Mouse (Mus musculus) heart, embryonic 14.5 days (tissue): Measurements from ENCODE around the gene Pank4. TPM values are rescaled to one million over a fixed set of nuclear protein-coding genes. Genes with fewer than 3 reads are reported as not detected.

Source experiments
- ATAC-seq: fragments of 200-750 bp; cut with Nextera tagmentation; 2 replicates; pipeline ENCODE4 v1.8.0; 2017; ENCODE audit warnings: low read depth, moderate TSS enrichment; ENCODE audit not compliant: insufficient number of reproducible peaks, insufficient read depth, low FRiP score
- H3K27ac ChIP-seq, 2 experiments: fragments of 200-500 bp in 1 of 2; fragments of 300-500 bp in 1 of 2; sonication (generic) in 1 of 2; replicated peaks in 1 of 2; 2 replicates each; pipeline ENCODE4 v1.5.1; 2012 to 2014; ENCODE audit warnings: low read depth in 2 of 2, low read length in 2 of 2, control low read depth in 1 of 2, mild to moderate bottlenecking in 1 of 2, mixed read lengths in 1 of 2; ENCODE audit not compliant: control insufficient read depth in 1 of 2, insufficient read depth in 1 of 2
- H3K27me3 ChIP-seq: fragments of 300-500 bp; sonication (generic); 2 replicates; pipeline ENCODE4 v1.6.1; 2014; ENCODE audit warnings: mild to moderate bottlenecking, low read length, control low read depth; ENCODE audit not compliant: control insufficient read depth, insufficient read depth
- H3K36me3 ChIP-seq: fragments of 300-500 bp; sonication (generic); 2 replicates; pipeline ENCODE4 v1.6.1; 2014; ENCODE audit warnings: mild to moderate bottlenecking, control low read depth, low read length, mixed read lengths; ENCODE audit not compliant: control insufficient read depth, insufficient read depth
- H3K4me1 ChIP-seq, 2 experiments: fragments of 200-500 bp in 1 of 2; fragments of 300-500 bp in 1 of 2; sonication (generic) in 1 of 2; 2 replicates each; pipeline ENCODE4 v1.6.1; 2012 to 2014; ENCODE audit warnings: low read length in 2 of 2, control low read depth in 1 of 2, mixed read lengths in 1 of 2; ENCODE audit not compliant: control insufficient read depth in 2 of 2, insufficient read depth in 2 of 2
- H3K4me2 ChIP-seq: fragments of 300-500 bp; sonication (generic); 2 replicates; pipeline ENCODE4 v1.6.1; 2014; ENCODE audit warnings: mild to moderate bottlenecking, low read length
- H3K4me3 ChIP-seq, 2 experiments: fragments of 200-500 bp in 1 of 2; fragments of 300-500 bp in 1 of 2; sonication (generic) in 1 of 2; 2 replicates each; pipeline ENCODE4 v1.5.1; 2012 to 2014; ENCODE audit warnings: low read length in 2 of 2, mild to moderate bottlenecking in 2 of 2, control low read depth in 1 of 2, low read depth in 1 of 2, moderate library complexity in 1 of 2; ENCODE audit not compliant: control insufficient read depth in 1 of 2, insufficient read depth in 1 of 2
- H3K9ac ChIP-seq: fragments of 300-500 bp; sonication (generic); 2 replicates; pipeline ENCODE4 v1.6.1; 2014; ENCODE audit warnings: mild to moderate bottlenecking, low read length
- H3K9me3 ChIP-seq: fragments of 300-500 bp; sonication (generic); 2 replicates; pipeline ENCODE4 v1.6.1; 2016; ENCODE audit warnings: low read length, control low read depth; ENCODE audit not compliant: control insufficient read depth
- WGBS: fragments of 180-500 bp; shearing (Covaris S2); extraction: QIAGEN DNeasy Blood & Tissue Kit; methylation state at CpG from one replicate; pipeline ENCODE4 v1.1.7; 2014; 5-methylcytosine and 5-hydroxymethylcytosine counted together
- polyA plus RNA-seq: library from polyadenylated mRNA; unstranded; fragments of >200 nt; fragmentation: Nextera tagmentation; extraction: Ambion mirVana; gene quantifications from 2 replicates; pipeline ENCODE4 v1.2.1, GENCODE M21; 2014

Gene Pank4
- polyA plus RNA-seq, 1 experiment from 2014 or later = 42.1 TPM

DNA sequence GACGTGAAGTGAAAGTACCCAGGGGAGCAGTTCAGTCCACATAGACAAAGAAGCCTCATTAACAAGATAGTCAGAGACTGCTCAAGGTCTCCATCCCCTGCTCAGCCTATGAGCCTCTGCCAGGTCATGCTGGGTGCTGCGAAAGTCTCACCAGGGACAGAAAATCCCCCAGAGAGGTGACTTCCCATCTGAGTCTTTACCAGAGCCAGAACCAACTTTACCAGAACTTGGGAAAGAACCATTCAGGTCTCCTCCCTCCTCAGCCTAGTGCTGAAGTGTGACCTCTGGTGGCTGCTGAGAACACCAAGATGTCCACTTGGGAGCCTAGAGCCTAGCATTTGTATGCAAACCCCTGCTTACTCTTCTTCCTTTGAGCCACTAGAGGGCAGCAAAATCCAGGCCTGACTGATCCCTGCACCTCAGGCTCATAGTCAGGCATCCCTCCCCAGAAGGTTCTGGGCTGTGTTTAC lies 19.8 kb upstream of the Pank4 start:
- peak; percentile 51 for ATAC-seq
- no peaks in the 10 kb centered on the region for H3K36me3 ChIP-seq
- no peaks in the 10 kb centered on the region for H3K9me3 ChIP-seq
- peaks cover 12% of the 10 kb centered on the region for H3K27me3 ChIP-seq
- 23% methylated on average over 2 of the region's 2 CpGs for WGBS
- H3K9ac ChIP-seq = no peak overlapping the region
- peaks cover 3 to 5% of the 10 kb centered on the region in 2 experiments; a peak in 1 of 4 replicates for H3K4me1 ChIP-seq
- H3K4me3 ChIP-seq = no peak overlapping the region
- H3K4me2 ChIP-seq = no peak overlapping the region
- no peak overlapping the region for H3K27ac ChIP-seq

DNA sequence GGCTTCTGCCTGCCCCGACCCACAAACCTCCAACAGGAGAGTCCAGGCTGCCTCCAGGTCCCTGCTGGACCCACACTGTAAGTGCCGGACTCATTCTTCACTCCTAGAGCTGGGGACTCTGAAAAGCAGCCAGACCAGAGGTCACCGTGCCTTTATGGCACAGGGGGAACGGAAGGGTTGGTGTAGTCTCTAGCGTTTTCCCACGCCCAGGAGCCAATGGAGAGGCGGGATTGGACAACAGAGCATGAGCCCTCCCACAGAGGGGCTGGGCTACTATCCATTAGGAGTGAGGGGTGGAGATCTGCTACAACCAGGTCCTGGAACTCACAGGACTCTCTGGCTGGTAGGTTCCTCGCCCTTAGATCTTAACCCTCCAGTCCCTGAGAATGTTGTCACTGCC lies 17.6 kb upstream of the Pank4 start:
- Histone ChIP-seq H3K9ac (peak overlapping the region; percentile 27), H3K27me3 (peaks cover 30% of the 10 kb centered on the region), H3K4me2 (peak overlapping the region; percentile 52), H3K36me3 (no peaks in the 10 kb centered on the region), H3K4me3 (peak overlapping the region; percentile 15 to 30; a peak in 2 of 4 replicates), H3K4me1 (peaks cover 3 to 5% of the 10 kb centered on the region in 2 experiments; a peak in 1 of 4 replicates), H3K9me3 (no peaks in the 10 kb centered on the region), H3K27ac (0 out of 4 replicates have a peak overlapping the region, but pooled peaks of 1 of the 2 experiments have one; percentile 14)
- peak; percentile 86 for ATAC-seq
- WGBS = 1% methylated on average over 8 of the region's 8 CpGs

DNA sequence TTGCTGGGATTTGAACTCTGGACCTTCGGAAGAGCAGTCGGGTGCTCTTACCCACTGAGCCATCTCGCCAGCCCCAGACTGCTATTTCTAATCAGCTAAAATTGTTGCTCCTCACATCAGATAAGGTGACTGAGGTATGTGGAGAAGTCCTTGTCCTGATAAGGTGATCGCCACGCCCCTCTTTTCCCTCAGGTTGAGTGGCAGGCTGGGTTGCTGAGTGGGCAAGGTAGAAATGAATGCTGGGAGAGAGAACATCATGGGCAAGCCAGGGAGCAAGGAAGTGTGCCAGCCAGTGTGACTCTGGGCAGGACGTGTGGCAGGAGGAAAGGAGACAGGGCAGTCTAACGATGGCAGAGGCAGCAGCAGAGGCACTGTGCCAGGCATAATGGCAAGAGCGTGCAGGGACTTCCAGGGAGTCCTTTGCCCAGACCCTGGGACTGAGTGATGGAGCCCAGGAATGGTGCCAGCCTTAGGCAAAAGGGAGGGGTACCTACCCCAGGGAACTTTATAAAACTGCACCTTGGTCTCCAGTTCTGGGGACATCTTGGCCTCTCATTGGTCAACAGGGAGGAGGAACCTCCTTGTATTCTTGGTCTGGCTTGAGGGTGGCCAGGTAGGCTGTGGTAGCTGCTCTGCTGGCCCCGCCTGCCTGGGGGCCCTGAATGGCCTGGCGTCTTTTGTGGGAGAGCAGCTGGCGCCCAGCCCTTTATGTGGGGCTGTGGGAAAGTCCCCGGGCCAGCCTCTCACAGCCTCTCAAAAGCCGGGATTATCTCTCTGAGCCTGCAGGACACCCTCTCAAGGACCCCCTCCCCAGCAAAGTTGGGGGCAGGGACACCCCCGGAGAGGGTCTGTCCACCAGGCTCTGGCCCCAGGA lies 15.6 kb upstream of the Pank4 start:
- ATAC-seq = no peak
- no peak overlapping the region for H3K4me2 ChIP-seq
- H3K9me3 ChIP-seq = no peaks in the 10 kb centered on the region
- H3K27ac ChIP-seq = no peak overlapping the region
- H3K36me3 ChIP-seq = no peaks in the 10 kb centered on the region
- H3K27me3 ChIP-seq = peaks cover 50% of the 10 kb centered on the region
- peaks cover 3 to 5% of the 10 kb centered on the region in 2 experiments; a peak in 1 of 4 replicates for H3K4me1 ChIP-seq
- no peak overlapping the region for H3K4me3 ChIP-seq
- 50% methylated on average over 14 of the region's 14 CpGs for WGBS
- no peak overlapping the region for H3K9ac ChIP-seq

DNA sequence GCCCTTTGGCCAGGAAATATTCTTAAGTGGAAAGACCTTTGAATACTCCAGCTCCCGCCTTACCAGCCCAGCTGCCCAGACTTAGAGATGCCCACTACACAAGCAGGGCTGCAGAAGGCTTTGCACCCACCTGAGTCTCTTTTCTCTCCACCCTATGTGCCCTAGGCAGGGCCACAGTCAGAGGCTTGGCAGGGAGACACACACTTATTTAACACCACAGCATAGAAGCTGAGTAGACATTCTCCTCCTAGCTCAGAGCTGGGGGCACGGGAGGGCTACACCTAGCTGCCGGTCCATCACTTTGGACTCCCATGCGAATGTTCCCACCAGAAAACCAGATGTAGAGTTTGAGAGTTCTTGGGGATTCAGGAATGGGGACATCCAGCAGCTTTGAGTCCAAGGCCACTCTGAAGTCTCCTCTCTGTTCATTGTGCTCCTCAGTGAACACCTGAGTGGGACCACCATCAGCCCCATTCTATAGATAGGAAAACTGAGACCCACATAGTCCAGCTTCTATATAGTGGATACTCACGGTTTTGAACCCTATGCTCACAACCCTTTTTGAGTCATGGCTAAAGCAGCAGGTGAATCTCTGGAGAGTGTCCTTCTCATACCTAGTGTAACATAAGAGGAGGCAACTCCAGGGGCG lies 14.9 kb upstream of the Pank4 start:
- Histone ChIP-seq H3K4me2 (no peak overlapping the region), H3K9ac (no peak overlapping the region), H3K4me3 (no peak overlapping the region), H3K27me3 (peaks cover 58% of the 10 kb centered on the region), H3K27ac (no peak overlapping the region), H3K4me1 (peaks cover 3 to 5% of the 10 kb centered on the region in 2 experiments; a peak in 1 of 4 replicates), H3K36me3 (no peaks in the 10 kb centered on the region), H3K9me3 (no peaks in the 10 kb centered on the region)
- no peak for ATAC-seq
- 62% methylated on average over 6 of the region's 6 CpGs for WGBS

DNA sequence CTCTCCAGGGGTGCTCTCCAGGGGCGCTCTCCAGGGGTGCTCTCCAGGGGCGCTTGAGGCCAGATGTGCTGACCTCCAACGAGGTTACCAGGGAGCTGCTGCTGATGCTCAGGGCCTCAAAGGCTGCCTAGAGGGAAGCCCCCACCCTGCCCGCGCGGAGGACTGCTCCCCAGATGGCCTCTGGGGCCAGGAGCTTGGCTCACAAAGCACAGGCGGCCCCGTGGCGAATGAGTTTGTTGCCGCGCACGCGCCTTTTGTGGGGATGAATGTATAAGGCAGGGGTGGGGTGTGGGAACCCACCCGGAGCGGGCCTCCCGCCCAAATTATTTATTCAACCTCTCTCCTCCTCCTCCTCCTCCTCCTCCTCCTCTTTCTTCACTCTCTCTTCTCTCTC lies 14.3 kb upstream of the Pank4 start:
- Histone ChIP-seq H3K9me3 (no peaks in the 10 kb centered on the region), H3K27ac (no peak overlapping the region), H3K9ac (no peak overlapping the region), H3K4me1 (peaks cover 3 to 5% of the 10 kb centered on the region in 2 experiments; a peak in 1 of 4 replicates), H3K36me3 (no peaks in the 10 kb centered on the region), H3K27me3 (peaks cover 63% of the 10 kb centered on the region), H3K4me2 (no peak overlapping the region), H3K4me3 (no peak overlapping the region)
- ATAC-seq = no peak
- WGBS = 22% methylated on average over 16 of the region's 16 CpGs

DNA sequence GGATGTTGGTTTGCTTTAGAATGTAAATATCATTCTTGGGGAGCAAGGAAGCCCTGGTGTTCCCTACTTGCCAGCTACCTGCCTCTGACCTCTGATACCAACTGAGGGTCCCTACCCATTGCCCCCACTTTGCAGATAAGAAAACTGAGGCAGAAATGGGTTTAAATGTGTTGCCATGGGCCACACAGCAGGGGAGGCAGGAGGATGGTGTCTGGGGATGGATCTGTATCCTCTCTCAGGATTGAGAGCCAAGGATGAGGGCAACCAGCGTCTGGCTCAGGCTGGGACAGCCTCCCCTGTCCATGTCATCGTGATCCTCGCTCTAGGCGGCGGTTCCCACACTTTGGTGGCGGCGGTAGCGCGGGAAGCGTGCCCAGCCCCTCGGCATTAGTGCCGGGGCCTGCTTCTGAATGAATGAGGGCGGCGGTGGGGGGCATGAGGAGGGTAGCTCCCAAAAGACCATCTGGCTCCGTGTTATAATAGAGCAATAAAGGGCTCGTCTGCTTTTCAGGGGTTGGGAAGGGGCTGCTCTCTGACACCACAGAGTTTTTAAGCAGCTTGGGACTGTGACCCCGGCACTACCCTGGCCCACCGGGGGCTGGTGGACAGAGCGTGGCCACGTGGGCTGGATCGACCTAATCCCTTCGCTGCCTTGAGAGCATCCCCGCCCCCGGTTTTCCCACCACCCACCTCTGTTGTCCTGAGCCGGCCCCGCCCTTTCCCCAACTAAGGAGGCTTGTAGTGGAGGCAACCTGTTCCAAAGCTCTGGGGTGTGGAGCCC lies 11.3 kb upstream of the Pank4 start:
- Histone ChIP-seq H3K4me3 (no peak overlapping the region), H3K27ac (no peak overlapping the region), H3K4me1 (no peaks in the 10 kb centered on the region), H3K4me2 (no peak overlapping the region), H3K36me3 (no peaks in the 10 kb centered on the region), H3K9me3 (no peaks in the 10 kb centered on the region), H3K27me3 (peaks cover 88% of the 10 kb centered on the region), H3K9ac (no peak overlapping the region)
- whole genome bisulfite sequencing = 6% methylated on average over 25 of the region's 26 CpGs
- no peak for ATAC-seq

DNA sequence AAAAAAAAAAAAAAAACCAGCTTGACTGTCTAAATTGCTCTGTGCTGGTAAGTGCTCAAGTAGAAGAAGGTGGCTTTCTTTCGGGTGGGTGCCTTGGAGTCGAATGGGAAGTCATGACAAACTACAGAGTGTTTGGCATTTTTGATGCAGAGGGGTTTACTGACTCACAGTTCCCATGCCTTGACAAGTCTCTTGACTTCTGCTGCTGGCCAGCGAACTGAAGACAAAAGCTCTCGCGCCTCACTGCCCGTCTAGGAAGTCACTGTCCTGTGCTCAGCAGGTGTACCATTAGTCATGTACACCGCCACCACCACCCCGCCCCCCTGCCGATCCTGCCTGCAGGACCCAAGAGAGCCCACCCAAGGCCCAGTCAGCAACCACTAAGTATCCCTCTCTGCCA lies 7.3 kb upstream of the Pank4 start:
- WGBS = 39% methylated on average over 9 of the region's 9 CpGs
- Histone ChIP-seq H3K4me2 (no peak overlapping the region), H3K9ac (no peak overlapping the region), H3K9me3 (no peaks in the 10 kb centered on the region), H3K27ac (no peak overlapping the region), H3K4me1 (peaks cover 8 to 22% of the 10 kb centered on the region in 2 experiments), H3K36me3 (no peaks in the 10 kb centered on the region), H3K4me3 (no peak overlapping the region), H3K27me3 (peaks cover 94% of the 10 kb centered on the region)
- ATAC-seq = no peak
